In genomic region chrX:82310764-82311492, GRCm38 (mm10) we compare ENCODE assay signal across 8 mouse cellular contexts.
DNase-seq lines count a peak whose midpoint lies in the region; ATAC-seq and TF ChIP-seq lines count a peak whose summit lies in the region.

No protein-coding gene starts in this region.

- H3K4me3 ChIP-seq in cerebellum, adult 2 months (replicated peaks; ENCODE audit: insufficient read depth, low read depth, low read length): peak overlapping the region; percentile 40
- 0 out of 2 replicates have a peak overlapping the region, but pooled peaks have one; percentile 8 for H3K4me3 ChIP-seq in hindbrain, embryonic 12.5 days
- H3K4me3 ChIP-seq in midbrain, embryonic 14.5 days (replicated peaks; ENCODE audit: low read depth, low read length): peak overlapping the region; percentile 26

- no peak overlapping the region for H3K27ac ChIP-seq in cerebellum, adult 2 months (ENCODE audit: insufficient read depth, low read length)
- H3K27ac ChIP-seq in hindbrain, embryonic 12.5 days: no peak overlapping the region
- no peak overlapping the region for H3K27ac ChIP-seq in midbrain, embryonic 14.5 days (replicated peaks; ENCODE audit: low read depth, low read length)

- no peak for TF ChIP-seq POLR2A in cerebellum, adult 2 months (IDR thresholded peaks at IDR 0.05; ENCODE audit: borderline replicate concordance, insufficient read depth, low read length)

- no peaks in the 10 kb centered on the region for H3K4me1 ChIP-seq in cerebellum, adult 2 months (ENCODE audit: control insufficient read depth, insufficient read depth, low read length)
- no peaks in the 10 kb centered on the region for H3K4me1 ChIP-seq in hindbrain, embryonic 12.5 days
- H3K4me1 ChIP-seq in midbrain, embryonic 14.5 days (ENCODE audit: control insufficient read depth, insufficient read depth, low read length): no peaks in the 10 kb centered on the region

- DNase-seq in cerebellum, adult 2 months: peak in 1 of 2 experiments; percentile 3
- DNase-seq in cerebellum, postnatal 4 days (ENCODE audit: low spot score in 2 of 2): no peak
- peak; percentile 19 for DNase-seq in Muller cell, postnatal 12 days (ENCODE audit: inconsistent ontology term)
- peak; percentile 7 for DNase-seq in midbrain, embryonic 14.5 days
- DNase-seq in spleen, postnatal 14 days (ENCODE audit: low spot score in 2 of 2): no peak
- DNase-seq in kidney, postnatal 25 days: no peak

- H3K36me3 ChIP-seq in hindbrain, embryonic 12.5 days: no peaks in the 10 kb centered on the region
- no peaks in the 10 kb centered on the region for H3K36me3 ChIP-seq in midbrain, embryonic 14.5 days (ENCODE audit: control insufficient read depth, insufficient read depth, low read length)

- H3K27me3 ChIP-seq in cerebellum, adult 2 months (ENCODE audit: control insufficient read depth, insufficient read depth, low read length): no peaks in the 10 kb centered on the region
- H3K27me3 ChIP-seq in hindbrain, embryonic 12.5 days: no peaks in the 10 kb centered on the region
- H3K27me3 ChIP-seq in midbrain, embryonic 14.5 days (ENCODE audit: control insufficient read depth, insufficient read depth, low read length): no peaks in the 10 kb centered on the region

- peak overlapping the region; percentile 47 for H3K4me2 ChIP-seq in hindbrain, embryonic 12.5 days (replicated peaks)
- H3K4me2 ChIP-seq in midbrain, embryonic 14.5 days (ENCODE audit: low read length): peak overlapping the region; percentile 52

- no peak for ATAC-seq in hindbrain, embryonic 12.5 days (ENCODE audit: low FRiP score)
- ATAC-seq in midbrain, embryonic 14.5 days (ENCODE audit: low FRiP score, low TSS enrichment): no peak
- no peak for ATAC-seq in megakaryocyte, adult 5-6 weeks (ENCODE audit: poor library complexity, severe bottlenecking)

- no peaks in the 10 kb centered on the region for H3K9me3 ChIP-seq in hindbrain, embryonic 12.5 days (replicated peaks)
- H3K9me3 ChIP-seq in midbrain, embryonic 14.5 days (ENCODE audit: control insufficient read depth, low read length): no peaks in the 10 kb centered on the region

- H3K9ac ChIP-seq in hindbrain, embryonic 12.5 days: no peak overlapping the region
- no peak overlapping the region for H3K9ac ChIP-seq in midbrain, embryonic 14.5 days (replicated peaks; ENCODE audit: low read length)

- TF ChIP-seq CTCF in cerebellum, adult 2 months (IDR thresholded peaks at IDR 0.05; ENCODE audit: borderline replicate concordance, insufficient read depth, low read depth, low read length): no peak

- 11% methylated on average over 18 of the region's 18 CpGs for WGBS in cerebellum, adult 2 months
- WGBS in hindbrain, embryonic 12.5 days: 24% methylated on average over 18 of the region's 18 CpGs
- 30% methylated on average over 18 of the region's 18 CpGs for WGBS in midbrain, embryonic 14.5 days

Comparison
In these comparisons a context has a peak if more than half of its experiments do, and no peak if none do; other contexts are left out.
1. DNase-seq: peak in Muller cell, postnatal 12 days (single experiment) and midbrain, embryonic 14.5 days (single experiment); none in cerebellum, postnatal 4 days (0 of 2), spleen, postnatal 14 days (0 of 2) and kidney, postnatal 25 days (0 of 2).
2. Peak in every context shown above with its lines, with median percentiles within 50 percentile points of each other: H3K4me3 ChIP-seq.